Mouse (Mus musculus) liver, adult 2 months (tissue): Measurements from ENCODE around the gene Vrk1. TPM values are rescaled to one million over a fixed set of nuclear protein-coding genes. Genes with fewer than 3 reads are reported as not detected.

ENCODE experiments used
- DNase-seq: peaks from one replicate; pipeline ENCODE4 v3.0.0-alpha.2; 2011; ENCODE audit warnings: low read depth, low spot score; ENCODE audit errors: extremely low read depth
- H3K27ac ChIP-seq: fragments of 200-500 bp; replicated peaks from 2 replicates; pipeline ENCODE4 v1.5.1; 2012; ENCODE audit warnings: low read depth, mild to moderate bottlenecking, control low read depth, inconsistent platforms, low read length; ENCODE audit not compliant: insufficient read depth
- H3K27me3 ChIP-seq: fragments of 200-500 bp; 2 replicates; pipeline ENCODE4 v1.6.1; 2012; ENCODE audit warnings: mild to moderate bottlenecking, moderate library complexity, low read length, inconsistent platforms; ENCODE audit not compliant: control insufficient read depth, insufficient read depth
- H3K36me3 ChIP-seq: fragments of 200-500 bp; 2 replicates; pipeline ENCODE4 v1.6.1; 2012; ENCODE audit warnings: low read length, inconsistent platforms; ENCODE audit not compliant: control insufficient read depth, insufficient read depth
- H3K4me1 ChIP-seq: fragments of 200-500 bp; 2 replicates; pipeline ENCODE4 v1.6.1; 2011; ENCODE audit warnings: low read length; ENCODE audit not compliant: control insufficient read depth, insufficient read depth
- H3K4me3 ChIP-seq: fragments of 200-500 bp; 2 replicates; pipeline ENCODE4 v1.5.1; 2011; ENCODE audit warnings: low read depth, mild to moderate bottlenecking, control low read depth, low read length, moderate library complexity; ENCODE audit not compliant: insufficient read depth
- H3K79me2 ChIP-seq: fragments of 200-500 bp; 2 replicates; pipeline ENCODE4 v1.6.1; 2012; ENCODE audit warnings: inconsistent platforms, mild to moderate bottlenecking, low read length, moderate library complexity; ENCODE audit not compliant: control insufficient read depth, insufficient read depth
- H3K9ac ChIP-seq: fragments of 200-500 bp; 2 replicates; pipeline ENCODE4 v1.6.1; 2012; ENCODE audit warnings: low read depth, mild to moderate bottlenecking, control low read depth, inconsistent platforms, low read length
- CTCF ChIP-seq: fragments of 200-500 bp; IDR thresholded peaks from 2 replicates; pipeline ENCODE4 v1.5.1; 2011; ENCODE audit warnings: low read depth, low read length, control low read depth
- POLR2A ChIP-seq: fragments of 200-500 bp; IDR thresholded peaks from 2 replicates; pipeline ENCODE4 v1.6.1; 2011; ENCODE audit warnings: low read length, control low read depth; ENCODE audit not compliant: insufficient read depth; ENCODE audit errors: extremely low read depth
- WGBS: fragments of 180-500 bp; shearing (Covaris S2); methylation state at CpG from one replicate; pipeline ENCODE4 v1.1.7; 2018; 5-methylcytosine and 5-hydroxymethylcytosine counted together
- polyA plus RNA-seq: library from polyadenylated mRNA; depleted of rRNA; stranded (reverse); fragments of >200 nt; gene quantifications from 2 replicates; pipeline ENCODE4 v1.2.3, GENCODE M21; 2012
- total RNA-seq: library from RNA; depleted of rRNA; stranded (reverse); fragments of >200 nt; gene quantifications from 2 replicates; pipeline ENCODE4 v1.2.3, GENCODE M21; 2014

Gene Vrk1
- total and polyA plus RNA-seq, 2 experiments, result 1.8 to 6.3 TPM

GRCm38 (mm10) chr12:106081748-106082140 is 71.7 kb downstream of the Vrk1 start:
- Histone ChIP-seq H3K27ac (no peak overlapping the region), H3K9ac (no peak overlapping the region), H3K36me3 (no peaks in the 10 kb centered on the region), H3K4me1 (no peaks in the 10 kb centered on the region), H3K27me3 (no peaks in the 10 kb centered on the region), H3K4me3 (no peak overlapping the region), H3K79me2 (no peaks in the 10 kb centered on the region)
- TF ChIP-seq POLR2A (no peak), CTCF (no peak)
- 91% methylated on average over 7 of the region's 7 CpGs for WGBS
- no peak for DNase-seq

- no peaks in the 10 kb centered on the region for H3K79me2 ChIP-seq
- H3K27ac ChIP-seq, result no peak overlapping the region
- TF ChIP-seq POLR2A (no peak), CTCF (no peak)
- 85% methylated on average over 16 of the region's 16 CpGs for WGBS
- no peak overlapping the region for H3K4me3 ChIP-seq
- DNase-seq, result no peak
- H3K4me1 ChIP-seq, result no peaks in the 10 kb centered on the region
- H3K27me3 ChIP-seq, result no peaks in the 10 kb centered on the region
- no peaks in the 10 kb centered on the region for H3K36me3 ChIP-seq
- H3K9ac ChIP-seq, result no peak overlapping the region
Observed at GRCm38 (mm10) chr12:106082191-106082957, 72.3 kb downstream of the Vrk1 start.

DNA sequence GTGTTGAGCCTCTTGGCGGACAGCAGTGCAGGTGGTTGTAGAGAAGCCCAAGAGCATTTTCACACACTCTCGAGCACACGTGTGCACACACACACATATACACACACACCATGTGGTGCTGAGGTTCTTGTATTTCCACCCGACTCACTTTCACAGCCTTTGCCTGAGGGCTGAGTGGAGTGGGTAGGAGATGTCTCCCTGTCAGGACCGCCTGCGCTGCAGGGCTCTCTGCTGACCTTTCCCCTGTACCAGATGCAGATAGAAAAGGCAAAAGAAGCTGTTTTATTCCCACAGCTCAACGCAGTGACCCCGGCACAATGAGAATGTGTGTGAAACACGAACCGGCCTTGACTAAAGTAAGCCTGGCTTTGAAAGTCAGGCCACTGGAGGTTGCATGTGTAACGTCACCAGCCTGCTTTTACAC is 72.9 kb downstream of the Vrk1 start:
- no peak overlapping the region for H3K9ac ChIP-seq
- 85% methylated on average over 11 of the region's 11 CpGs for WGBS
- no peak overlapping the region for H3K4me3 ChIP-seq
- no peaks in the 10 kb centered on the region for H3K4me1 ChIP-seq
- H3K27ac ChIP-seq, result no peak overlapping the region
- H3K36me3 ChIP-seq, result no peaks in the 10 kb centered on the region
- H3K79me2 ChIP-seq, result no peaks in the 10 kb centered on the region
- no peak for DNase-seq
- no peak for TF ChIP-seq POLR2A
- TF ChIP-seq CTCF, result no peak
- H3K27me3 ChIP-seq, result no peaks in the 10 kb centered on the region

DNA sequence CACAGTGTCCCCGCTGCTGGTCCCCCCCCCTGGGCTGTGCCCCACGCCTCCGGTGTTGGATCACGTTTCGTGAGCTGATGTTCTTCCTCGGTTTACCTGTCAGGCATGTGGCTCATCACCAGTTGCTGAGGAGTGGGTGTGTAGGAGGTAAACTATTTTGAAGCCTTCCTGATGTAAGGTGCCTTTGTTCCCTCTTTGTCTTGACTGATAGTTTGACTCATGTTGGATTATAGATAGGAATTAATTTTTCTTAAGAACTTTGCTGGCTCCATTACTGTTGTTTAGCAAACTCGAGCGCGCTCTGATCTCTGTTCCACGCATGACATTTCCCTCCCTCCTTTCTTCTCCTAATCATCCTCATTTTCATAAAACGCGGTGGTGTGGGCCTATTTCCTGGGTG is 74.1 kb downstream of the Vrk1 start:
- Histone ChIP-seq H3K79me2 (no peaks in the 10 kb centered on the region), H3K4me1 (no peaks in the 10 kb centered on the region), H3K4me3 (no peak overlapping the region), H3K9ac (no peak overlapping the region), H3K27ac (no peak overlapping the region), H3K36me3 (no peaks in the 10 kb centered on the region), H3K27me3 (no peaks in the 10 kb centered on the region)
- DNase-seq, result no peak
- TF ChIP-seq CTCF (no peak), POLR2A (no peak)
- WGBS, result 92% methylated on average over 12 of the region's 12 CpGs

GRCm38 (mm10) chr12:106094827-106095226 is 84.8 kb downstream of the Vrk1 start:
- WGBS, result 95% methylated on average over 9 of the region's 9 CpGs
- H3K27ac ChIP-seq, result no peak overlapping the region
- H3K79me2 ChIP-seq, result no peaks in the 10 kb centered on the region
- no peaks in the 10 kb centered on the region for H3K36me3 ChIP-seq
- no peaks in the 10 kb centered on the region for H3K27me3 ChIP-seq
- H3K9ac ChIP-seq, result no peak overlapping the region
- no peak for DNase-seq
- no peaks in the 10 kb centered on the region for H3K4me1 ChIP-seq
- no peak overlapping the region for H3K4me3 ChIP-seq
- TF ChIP-seq CTCF, result no peak
- no peak for TF ChIP-seq POLR2A

- Histone ChIP-seq H3K4me3 (no peak overlapping the region), H3K9ac (no peak overlapping the region), H3K4me1 (no peaks in the 10 kb centered on the region), H3K27me3 (no peaks in the 10 kb centered on the region), H3K79me2 (no peaks in the 10 kb centered on the region), H3K27ac (no peak overlapping the region), H3K36me3 (no peaks in the 10 kb centered on the region)
- WGBS, result 97% methylated on average over 6 of the region's 6 CpGs
- no peak for DNase-seq
- TF ChIP-seq CTCF (no peak), POLR2A (no peak)
Observed at GRCm38 (mm10) chr12:106102003-106102402, 92.0 kb downstream of the Vrk1 start.
